Mouse (Mus musculus) heart, embryonic 11.5 days (tissue): ENCODE measurements at regions not wholly inside any gene's neighbourhood (a gene's known extent, or its start where the extent isn't known, plus 50 kb on each side); places are given as distances from the start of the nearest gene placed in this dataset.

Experiments
- ATAC-seq: fragments of 200-750 bp; cut with Nextera tagmentation; replicated peaks from 2 replicates; pipeline ENCODE4 v1.8.0; 2017; ENCODE audit warnings: moderate library complexity; ENCODE audit not compliant: insufficient number of reproducible peaks, low FRiP score, low TSS enrichment
- H3K27ac ChIP-seq: fragments of 300-500 bp; sonication (generic); 2 replicates; pipeline ENCODE4 v1.5.1; 2014; ENCODE audit warnings: mild to moderate bottlenecking, low read depth, low read length
- H3K27me3 ChIP-seq: fragments of 300-500 bp; sonication (generic); 2 replicates; pipeline ENCODE4 v1.6.1; 2014; ENCODE audit warnings: mild to moderate bottlenecking, low read length, mixed read lengths; ENCODE audit not compliant: control insufficient read depth, insufficient read depth
- H3K36me3 ChIP-seq: fragments of 300-500 bp; sonication (generic); 2 replicates; pipeline ENCODE4 v1.6.1; 2014; ENCODE audit warnings: mild to moderate bottlenecking, low read length, moderate library complexity, mixed read lengths; ENCODE audit not compliant: control insufficient read depth, insufficient read depth
- H3K4me1 ChIP-seq: fragments of 300-500 bp; sonication (generic); 2 replicates; pipeline ENCODE4 v1.6.1; 2014; ENCODE audit warnings: low read length; ENCODE audit not compliant: control insufficient read depth, insufficient read depth
- H3K4me2 ChIP-seq: fragments of 300-500 bp; sonication (generic); 2 replicates; pipeline ENCODE4 v1.6.1; 2014; ENCODE audit warnings: mild to moderate bottlenecking, moderate library complexity
- H3K4me3 ChIP-seq: fragments of 300-500 bp; sonication (generic); 2 replicates; pipeline ENCODE4 v1.5.1; 2014; ENCODE audit warnings: low read depth, low read length
- H3K9ac ChIP-seq: fragments of 300-500 bp; sonication (generic); 2 replicates; pipeline ENCODE4 v1.6.1; 2014; ENCODE audit warnings: mild to moderate bottlenecking, low read depth, low read length, moderate library complexity
- H3K9me3 ChIP-seq: fragments of 300-500 bp; sonication (generic); replicated peaks from 2 replicates; pipeline ENCODE4 v1.6.1; 2016; ENCODE audit warnings: low read length; ENCODE audit not compliant: control insufficient read depth
- WGBS: fragments of 180-500 bp; shearing (Covaris S2); extraction: QIAGEN DNeasy Blood & Tissue Kit; methylation state at CpG from one replicate; pipeline ENCODE4 v1.1.7; 2014; ENCODE audit not compliant: insufficient replicate concordance; 5-methylcytosine and 5-hydroxymethylcytosine counted together

DNA sequence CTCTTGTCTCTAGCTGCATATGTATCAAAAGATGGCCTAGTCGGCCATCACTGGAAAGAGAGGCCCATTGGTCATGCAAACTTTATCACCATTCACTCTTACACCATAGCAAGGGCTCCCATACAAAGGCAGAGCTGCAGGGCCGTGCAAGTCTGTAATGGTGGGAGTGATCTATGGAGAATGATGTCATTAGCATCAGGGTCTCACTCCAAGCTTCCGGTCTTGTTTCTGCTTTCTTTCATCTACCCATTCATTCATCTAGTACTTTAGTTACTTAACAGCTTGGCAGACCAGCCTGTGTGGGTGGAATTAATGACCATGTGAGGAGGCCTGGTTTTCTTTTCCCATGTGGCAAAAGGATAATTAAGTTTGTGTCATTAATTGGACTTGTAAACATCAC is 196.0 kb upstream of the Nbea start:
- H3K36me3 ChIP-seq: no peaks in the 10 kb centered on the region
- no peaks in the 10 kb centered on the region for H3K4me1 ChIP-seq
- no peak overlapping the region for H3K4me2 ChIP-seq
- H3K9ac ChIP-seq: no peak overlapping the region
- no peaks in the 10 kb centered on the region for H3K9me3 ChIP-seq
- H3K4me3 ChIP-seq: no peak overlapping the region
- ATAC-seq: no peak
- WGBS: 70% methylated on average over 3 of the region's 3 CpGs
- no peaks in the 10 kb centered on the region for H3K27me3 ChIP-seq
- no peak overlapping the region for H3K27ac ChIP-seq

DNA sequence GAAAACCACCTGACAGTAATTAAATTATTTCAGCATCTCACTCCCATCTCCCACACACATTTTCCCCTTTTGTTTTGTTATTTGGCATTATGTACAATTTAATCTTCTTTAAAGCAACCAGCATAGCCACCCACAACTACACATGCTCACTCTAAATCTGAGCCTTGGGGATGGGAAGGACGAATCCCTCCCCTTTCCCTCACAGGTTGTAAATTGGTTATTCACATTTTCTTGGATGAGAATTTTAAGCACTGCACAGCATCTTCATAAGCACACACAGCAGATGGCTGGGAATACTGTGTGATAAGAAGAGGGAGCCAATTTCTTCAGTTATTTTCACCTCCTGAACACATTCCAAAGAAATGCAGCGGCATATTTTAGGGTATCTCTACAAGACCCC is 179.0 kb upstream of the Nbea start:
- H3K9me3 ChIP-seq: no peaks in the 10 kb centered on the region
- H3K36me3 ChIP-seq: no peaks in the 10 kb centered on the region
- no peak overlapping the region for H3K9ac ChIP-seq
- ATAC-seq: no peak
- no peaks in the 10 kb centered on the region for H3K27me3 ChIP-seq
- 77% methylated on average over 2 of the region's 2 CpGs for WGBS
- no peak overlapping the region for H3K4me3 ChIP-seq
- H3K4me1 ChIP-seq: no peaks in the 10 kb centered on the region
- no peak overlapping the region for H3K4me2 ChIP-seq
- H3K27ac ChIP-seq: no peak overlapping the region

DNA sequence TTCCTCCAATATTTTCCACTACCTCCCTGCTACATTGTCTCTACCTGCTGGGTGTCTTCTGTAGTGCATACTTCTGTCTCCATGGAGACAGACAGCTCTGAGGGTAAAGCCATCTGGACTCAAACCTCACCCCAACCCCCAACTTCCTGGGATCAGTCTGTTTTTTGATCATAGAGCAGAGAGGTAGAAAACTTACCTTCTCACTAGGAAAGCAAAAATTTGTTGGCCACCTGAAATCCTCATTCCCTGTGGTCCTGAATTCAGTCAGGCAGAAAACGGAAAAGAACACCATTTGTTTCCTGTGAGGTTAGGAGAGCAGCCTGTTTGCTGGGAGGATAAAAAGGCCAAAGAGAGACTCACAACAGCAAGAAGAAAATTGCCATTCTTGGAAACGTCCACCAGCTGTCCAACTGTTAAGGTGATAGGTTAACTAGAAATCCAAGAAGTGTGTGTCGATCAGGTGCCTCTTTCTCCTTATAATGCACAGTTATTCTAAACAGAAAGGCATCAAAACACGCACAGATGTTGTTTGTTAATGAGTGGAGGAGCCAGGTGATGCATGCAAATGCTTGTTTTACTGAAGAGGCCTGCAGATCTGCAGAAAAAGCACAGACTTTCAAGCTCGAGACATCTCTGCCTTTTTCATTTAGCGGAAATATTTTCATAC is 173.7 kb upstream of the Nbea start:
- H3K36me3 ChIP-seq: no peaks in the 10 kb centered on the region
- H3K4me2 ChIP-seq: no peak overlapping the region
- H3K4me3 ChIP-seq: no peak overlapping the region
- H3K27ac ChIP-seq: no peak overlapping the region
- no peak overlapping the region for H3K9ac ChIP-seq
- no peaks in the 10 kb centered on the region for H3K27me3 ChIP-seq
- no peaks in the 10 kb centered on the region for H3K4me1 ChIP-seq
- no peaks in the 10 kb centered on the region for H3K9me3 ChIP-seq
- ATAC-seq: no peak
- 70% methylated on average over 6 of the region's 6 CpGs for WGBS

- ATAC-seq: no peak
- H3K36me3 ChIP-seq: no peaks in the 10 kb centered on the region
- WGBS: 85% methylated on average over 5 of the region's 5 CpGs
- H3K27me3 ChIP-seq: no peaks in the 10 kb centered on the region
- H3K4me2 ChIP-seq: no peak overlapping the region
- no peak overlapping the region for H3K9ac ChIP-seq
- H3K4me3 ChIP-seq: no peak overlapping the region
- no peaks in the 10 kb centered on the region for H3K4me1 ChIP-seq
- no peaks in the 10 kb centered on the region for H3K9me3 ChIP-seq
- no peak overlapping the region for H3K27ac ChIP-seq
Observed at GRCm38 (mm10) chr3:56356163-56356882, 172.8 kb upstream of the Nbea start.
